Mouse (Mus musculus): ENCODE measurements around the gene Utp4.

GRCm38 (mm10) chr8:106963365-106963764 is 69.9 kb downstream of the Utp4 start:
- TF ChIP-seq CTCF (IDR thresholded peaks at IDR 0.05 in 2 of 3, conservative IDR thresholded peaks at IDR 0.05 in 1 of 3; ENCODE audit: control insufficient read depth in 1 of 3, insufficient read depth in 1 of 3, low read depth in 2 of 3, low read length in 3 of 3, poor library complexity in 1 of 3, severe bottlenecking in 1 of 3) = no peak
- TF ChIP-seq MAFK (IDR thresholded peaks at IDR 0.05; ENCODE audit: borderline replicate concordance, low read depth, low read length) = no peak
- TF ChIP-seq GABPA (IDR thresholded peaks at IDR 0.05; ENCODE audit: low read depth, low read length) = no peak
- TF ChIP-seq GATA1 (IDR thresholded peaks at IDR 0.05; ENCODE audit: low read depth, low read length) = no peak
- TF ChIP-seq MAZ (IDR thresholded peaks at IDR 0.05; ENCODE audit: low read depth, low read length) = no peak
- no peak for TF ChIP-seq JUND (IDR thresholded peaks at IDR 0.05; ENCODE audit: low read depth, low read length)
- TF ChIP-seq POLR2A (IDR thresholded peaks at IDR 0.05; ENCODE audit: control insufficient read depth in 1 of 2, insufficient read depth in 1 of 2, low read depth in 1 of 2, low read length in 2 of 2, poor library complexity in 1 of 2) = no peak
- TF ChIP-seq ELF1 (IDR thresholded peaks at IDR 0.05; ENCODE audit: low read depth, low read length) = no peak
